14 mouse cellular contexts compared by ENCODE assay signal in the genomic region with DNA sequence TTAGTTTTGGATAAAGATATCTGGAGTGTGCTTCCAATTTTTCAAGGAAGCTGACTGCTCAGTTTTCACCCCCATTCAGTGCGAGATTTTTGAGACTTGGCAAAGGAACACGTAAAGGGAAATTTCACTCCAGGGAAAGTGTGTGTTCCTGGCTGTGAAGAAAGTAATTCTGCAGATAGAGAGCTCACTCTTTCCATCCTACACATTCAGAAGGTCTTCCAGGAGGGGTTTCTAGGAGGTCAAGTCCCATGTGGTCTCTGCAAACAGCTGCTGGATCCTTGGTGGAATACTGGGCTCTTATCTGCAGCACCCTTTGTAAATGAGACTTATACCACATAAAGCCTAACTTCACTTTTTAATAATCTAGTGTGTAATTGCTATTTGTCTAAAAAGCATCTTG.
"Had no signal": no experiment of that assay in that cellular context is flagged by ENCODE, and none has a peak within 500 bp of the region (broad histone marks: within the 10 kb centered on the region; RNA-seq: fewer than 3 reads in every experiment).

No protein-coding gene starts in this region.

- ATAC-seq: midbrain, embryonic 15.5 days had no signal

- DNase-seq: kidney, adult 18-20 months; kidney, adult 9 months; kidney, postnatal 14 days; kidney, postnatal 4 days; left cerebral cortex, postnatal 4 days; liver, embryonic 13.5 days; lung, adult 2 months; lung, postnatal 14 days; lung, postnatal 4 days; right cerebral cortex, adult 18-20 months; thymus, adult 2 months; thymus, postnatal 14 days; thymus, postnatal 4 days had no signal
